Mouse (Mus musculus) adipocyte (in vitro differentiated cells): ENCODE results near the gene Kif26b.

Source experiments
- DNase-seq: peaks from one replicate; pipeline ENCODE4 v3.0.0-alpha.2; 2016; ENCODE audit warnings: low spot score

Gene Kif26b

GRCm38 (mm10) chr1:178590229-178591171 lies 61.6 kb downstream of the Kif26b start:
- no peak for DNase-seq

- DNase-seq, result no peak
Measured at GRCm38 (mm10) chr1:178597113-178597512, 68.2 kb downstream of the Kif26b start.

GRCm38 (mm10) chr1:178597757-178598156 lies 68.8 kb downstream of the Kif26b start:
- DNase-seq, result no peak

GRCm38 (mm10) chr1:178600851-178601569 lies 72.1 kb downstream of the Kif26b start:
- no peak for DNase-seq

GRCm38 (mm10) chr1:178609151-178609775 lies 80.3 kb downstream of the Kif26b start:
- no peak for DNase-seq

GRCm38 (mm10) chr1:178611512-178611911 lies 82.6 kb downstream of the Kif26b start:
- DNase-seq, result no peak

- no peak for DNase-seq
Measured at GRCm38 (mm10) chr1:178621301-178621700, 92.4 kb downstream of the Kif26b start.

- no peak for DNase-seq
Measured at GRCm38 (mm10) chr1:178623889-178624288, 95.0 kb downstream of the Kif26b start.

GRCm38 (mm10) chr1:178626961-178627381 lies 98.0 kb downstream of the Kif26b start:
- DNase-seq, result no peak

GRCm38 (mm10) chr1:178630042-178630441 lies 101.1 kb downstream of the Kif26b start:
- no peak for DNase-seq

- no peak for DNase-seq
Measured at GRCm38 (mm10) chr1:178631863-178632262, 102.9 kb downstream of the Kif26b start.

GRCm38 (mm10) chr1:178634359-178635085 lies 105.6 kb downstream of the Kif26b start:
- DNase-seq, result no peak

GRCm38 (mm10) chr1:178635470-178635869 lies 106.5 kb downstream of the Kif26b start:
- no peak for DNase-seq

GRCm38 (mm10) chr1:178637293-178637692 lies 108.4 kb downstream of the Kif26b start:
- DNase-seq, result no peak

- no peak for DNase-seq
Measured at GRCm38 (mm10) chr1:178639951-178640350, 111.0 kb downstream of the Kif26b start.

GRCm38 (mm10) chr1:178640719-178641455 lies 112.0 kb downstream of the Kif26b start:
- DNase-seq, result peak; percentile 47

GRCm38 (mm10) chr1:178641788-178642187 lies 112.9 kb downstream of the Kif26b start:
- DNase-seq, result no peak

- no peak for DNase-seq
Measured at GRCm38 (mm10) chr1:178644954-178645353, 116.0 kb downstream of the Kif26b start.

GRCm38 (mm10) chr1:178646589-178646988 lies 117.7 kb downstream of the Kif26b start:
- no peak for DNase-seq

GRCm38 (mm10) chr1:178655525-178655924 lies 126.6 kb downstream of the Kif26b start:
- DNase-seq, result no peak

GRCm38 (mm10) chr1:178661035-178661434 lies 132.1 kb downstream of the Kif26b start:
- DNase-seq, result no peak
